Mouse (Mus musculus) G1E-ER4 (cell line): ENCODE results near the gene Ccdc3. TPM values are rescaled to one million over a fixed set of nuclear protein-coding genes. Genes with fewer than 3 reads are reported as not detected.

ENCODE experiments used
- GATA1 ChIP-seq: IDR thresholded peaks from one replicate; pipeline ENCODE4 v1.8.0; 2012; ENCODE audit warnings: low read length, inconsistent platforms
- polyA plus RNA-seq: library from polyadenylated mRNA; stranded (reverse); fragments of >175 nt; gene quantifications from 2 replicates; pipeline ENCODE4 v1.2.3, GENCODE M21; 2012

Gene Ccdc3
- polyA plus RNA-seq: not detected in 2 replicates

GRCm38 (mm10) chr2:5137500-5138286 is at the start of gene Ccdc3:
TSS of gene Ccdc3 (plus strand) at chr2:5137776.
- no peak for TF ChIP-seq GATA1

DNA sequence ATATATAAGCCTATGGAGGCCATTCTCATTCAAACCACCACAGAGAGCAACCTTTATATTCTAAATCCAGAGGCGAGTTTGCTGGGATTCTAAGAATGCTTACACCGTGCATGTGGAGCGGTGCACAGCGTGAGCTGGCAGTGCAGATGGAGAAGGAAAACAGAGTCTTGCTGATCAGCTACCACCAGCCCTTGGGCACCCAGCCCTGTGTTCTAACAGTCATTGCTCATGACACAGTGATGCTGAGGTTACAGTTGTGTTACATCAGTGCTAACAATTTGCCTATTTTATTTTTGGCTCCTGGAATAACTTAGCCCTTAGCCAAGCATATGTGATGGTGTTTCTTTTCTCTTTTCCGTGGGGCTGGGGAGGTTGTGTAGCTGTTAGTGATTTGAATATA is 42.7 kb upstream of the Ccdc3 start:
- TF ChIP-seq GATA1: no peak

- no peak for TF ChIP-seq GATA1
Observed at GRCm38 (mm10) chr2:5095316-5095715, 42.3 kb upstream of the Ccdc3 start.

- no peak for TF ChIP-seq GATA1
Observed at GRCm38 (mm10) chr2:5097786-5098445, 39.7 kb upstream of the Ccdc3 start.

DNA sequence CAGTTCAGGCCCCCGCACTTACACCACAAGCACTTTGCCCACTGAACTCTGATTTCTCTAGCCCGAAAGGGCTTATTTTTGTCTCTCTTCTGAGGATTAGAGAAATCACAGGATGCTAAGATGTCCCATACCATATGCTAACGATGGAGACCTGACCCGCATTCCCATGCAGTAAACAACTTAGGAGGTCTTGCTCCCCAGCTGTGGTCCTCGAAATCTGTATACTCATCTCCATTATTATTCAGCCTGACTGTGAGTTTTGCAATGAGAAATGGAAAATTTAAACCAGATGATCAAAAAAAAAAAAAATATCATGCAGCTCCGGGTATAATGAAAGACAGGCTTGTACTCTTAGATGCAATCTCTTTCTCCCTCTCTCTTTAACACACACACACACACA is 38.4 kb upstream of the Ccdc3 start:
- TF ChIP-seq GATA1: no peak

GRCm38 (mm10) chr2:5101743-5102245 is 35.8 kb upstream of the Ccdc3 start:
- TF ChIP-seq GATA1: no peak

- no peak for TF ChIP-seq GATA1
Observed at GRCm38 (mm10) chr2:5102891-5103290, 34.7 kb upstream of the Ccdc3 start.

GRCm38 (mm10) chr2:5112785-5113291 is 24.7 kb upstream of the Ccdc3 start:
- TF ChIP-seq GATA1: no peak

- no peak for TF ChIP-seq GATA1
Observed at GRCm38 (mm10) chr2:5114386-5114785, 23.2 kb upstream of the Ccdc3 start.

DNA sequence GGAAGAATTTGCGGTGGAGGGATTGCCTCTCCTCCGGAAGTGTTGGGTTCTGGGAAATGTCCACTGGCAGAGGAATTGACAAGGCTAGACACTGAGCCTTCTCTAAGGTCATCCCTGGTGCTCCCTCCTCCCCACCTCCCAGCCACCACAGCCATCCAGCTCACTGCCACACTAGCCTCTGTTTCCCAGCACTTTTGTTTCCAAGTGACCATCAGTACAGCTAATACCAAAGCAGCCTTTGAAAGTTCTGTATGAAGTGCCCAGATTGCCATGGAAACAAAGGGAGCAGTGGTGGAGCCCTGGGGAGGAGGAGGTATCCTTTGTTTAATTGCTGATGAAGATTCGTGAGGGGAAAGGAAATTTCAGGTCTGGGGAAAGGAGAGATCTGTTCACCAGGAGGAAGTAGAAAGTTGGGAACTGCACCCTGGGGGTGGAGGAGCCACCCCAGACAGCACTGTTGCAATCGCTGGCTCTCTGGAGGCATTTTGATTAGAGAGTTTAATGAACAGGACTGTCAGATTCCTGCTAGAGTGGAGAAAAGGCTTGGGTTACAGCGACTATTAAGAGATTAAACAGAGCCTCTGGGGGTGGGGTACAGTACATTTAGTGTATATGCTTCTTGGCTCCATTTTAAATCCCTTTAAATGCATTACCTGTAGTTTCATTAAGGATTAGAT is 20.6 kb upstream of the Ccdc3 start:
- no peak for TF ChIP-seq GATA1

DNA sequence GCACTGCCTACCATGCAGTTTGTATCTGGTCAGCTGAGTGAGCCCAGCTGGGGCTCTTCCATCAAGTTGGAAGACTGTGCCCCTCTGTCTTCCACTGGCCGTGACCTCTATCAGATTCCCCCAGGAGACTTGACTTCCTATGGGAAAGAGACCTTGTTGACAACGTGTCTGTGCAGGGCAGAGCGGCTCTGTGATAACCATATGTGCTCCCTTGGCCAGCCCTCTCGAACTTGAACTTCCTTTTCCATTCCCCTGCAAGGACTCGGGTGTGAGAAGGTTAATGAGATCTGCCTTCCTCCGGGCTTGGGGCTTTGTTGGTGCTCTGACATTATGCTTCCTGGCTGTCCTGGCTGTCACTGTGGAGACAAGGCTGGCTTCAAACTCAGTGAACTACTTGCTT is 12.1 kb upstream of the Ccdc3 start:
- TF ChIP-seq GATA1: no peak

GRCm38 (mm10) chr2:5127369-5127768 is 10.2 kb upstream of the Ccdc3 start:
- TF ChIP-seq GATA1: no peak

GRCm38 (mm10) chr2:5129099-5129498 is 8.5 kb upstream of the Ccdc3 start:
- TF ChIP-seq GATA1: no peak

GRCm38 (mm10) chr2:5132046-5132445 is 5.5 kb upstream of the Ccdc3 start:
- TF ChIP-seq GATA1: no peak

DNA sequence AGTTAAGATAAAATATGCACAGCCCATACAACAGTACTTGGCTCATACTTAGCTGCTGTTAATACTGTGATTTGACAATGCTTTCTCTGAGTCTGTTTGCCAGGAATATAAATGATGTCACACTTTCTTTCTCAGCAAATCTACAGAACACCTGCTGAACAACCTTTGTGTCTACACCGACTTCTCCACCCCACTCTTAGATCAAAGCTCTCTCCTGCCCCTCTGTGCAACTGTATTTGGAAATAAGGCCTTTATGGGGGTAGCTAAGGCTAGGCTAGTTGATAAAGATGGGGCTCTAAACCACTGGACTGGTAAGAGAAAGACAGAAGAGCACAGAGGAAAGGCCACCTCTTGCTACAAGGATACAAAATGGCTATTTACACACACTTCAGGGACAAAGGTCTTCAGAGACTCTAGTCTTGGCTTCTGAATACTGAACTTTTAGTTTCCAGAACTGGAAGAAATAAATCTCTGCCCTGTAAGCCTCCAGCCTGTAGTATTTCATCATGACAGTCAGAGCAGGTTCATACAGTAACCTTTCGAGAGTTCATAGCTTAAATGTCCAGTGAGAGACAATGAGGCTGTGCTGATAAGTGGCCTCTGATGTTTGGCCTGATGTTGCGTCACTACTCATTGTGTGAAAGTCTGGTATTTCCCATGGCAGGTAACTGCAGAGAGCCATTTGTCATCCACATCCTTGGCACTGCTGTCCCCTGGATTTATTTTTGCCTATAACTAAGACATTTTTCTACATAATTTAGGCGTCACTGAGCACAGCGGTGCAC is 2.4 kb upstream of the Ccdc3 start:
- no peak for TF ChIP-seq GATA1
